Mouse (Mus musculus) B cell, adult 62 days (primary cell): Measurements from ENCODE around the gene Mfsd4b3. TPM values are rescaled to one million over a fixed set of nuclear protein-coding genes. Genes with fewer than 3 reads are reported as not detected.

Experiments
- total RNA-seq: library from RNA; stranded (reverse); gene quantifications from 4 replicates; pipeline ENCODE4 v1.2.4, GENCODE M21; 2023

Gene Mfsd4b3
- total RNA-seq = not detected in 4 replicates

GRCm38 (mm10) chr10:39959761-39960440 lies at the start of gene Mfsd4b3:
Gene Mfsd4b3 (minus strand): TSS chr10:39960153.

GRCm38 (mm10) chr10:39986466-39986865 lies 26.5 kb upstream of the Mfsd4b3 start, which contains the start of gene Mfsd4b5:
Gene Mfsd4b5 (minus strand): TSS chr10:39986646.

GRCm38 (mm10) chr10:39926616-39927139 lies 33.3 kb downstream of the Mfsd4b3 start, which contains the start of gene Mfsd4b2:
Gene Mfsd4b2 (minus strand): TSS chr10:39926923.

GRCm38 (mm10) chr10:39898874-39899371 lies 61.0 kb downstream of the Mfsd4b3 start, which contains the start of gene Mfsd4b4:
Gene Mfsd4b4 (minus strand): TSS chr10:39899238.

Other genes starting within 250 kb of the Mfsd4b3 start
- gene Rev3l, start 228.0 kb downstream of the Mfsd4b3 start, total RNA-seq = 39.0 to 53.3 TPM (median 45.0 TPM) in 4 replicates
- 3.0 to 3.7 TPM (median 3.4 TPM) in 4 replicates for gene Mfsd4b4, start 60.9 kb downstream of the Mfsd4b3 start, total RNA-seq
- gene Mfsd4b2, start 33.2 kb downstream of the Mfsd4b3 start, total RNA-seq = 0.33 TPM in 1 of 4 replicates, not detected in the others
- 0.27 to 0.52 TPM in 2 of 4 replicates, not detected in the others for gene Mfsd4b5, start 26.5 kb upstream of the Mfsd4b3 start, total RNA-seq
- gene Mfsd4b1, start 65.1 kb upstream of the Mfsd4b3 start, total RNA-seq = 0.47 TPM in 1 of 4 replicates, not detected in the others
- 9.0 to 13.1 TPM (median 10.1 TPM) in 4 replicates for gene Slc16a10, start 182.1 kb upstream of the Mfsd4b3 start, total RNA-seq